Mouse (Mus musculus) embryonic facial prominence, embryonic 11.5 days (tissue): ENCODE results near the gene Sos2. TPM values are rescaled to one million over a fixed set of nuclear protein-coding genes. Genes with fewer than 3 reads are reported as not detected.
A peak's percentile ranks its signal among the peaks of the same experiment; 100 is the strongest.

Experiments used
- ATAC-seq: fragments of 200-750 bp; cut with Nextera tagmentation; replicated peaks from 2 replicates; pipeline ENCODE4 v1.8.0; 2017; ENCODE audit warnings: low read depth; ENCODE audit not compliant: insufficient number of reproducible peaks, low FRiP score, low TSS enrichment
- DNase-seq: peaks from one replicate; pipeline ENCODE4 v3.0.0-alpha.2; 2015; ENCODE audit warnings: low spot score
- H3K27ac ChIP-seq: fragments of 300-500 bp; sonication (generic); replicated peaks from 2 replicates; pipeline ENCODE4 v1.5.1; 2014; ENCODE audit warnings: mild to moderate bottlenecking, low read depth, low read length, control low read depth
- H3K27me3 ChIP-seq: fragments of 300-500 bp; sonication (generic); 2 replicates; pipeline ENCODE4 v1.6.1; 2014; ENCODE audit warnings: mild to moderate bottlenecking, low read length, moderate library complexity, mixed read lengths; ENCODE audit not compliant: control insufficient read depth, insufficient read depth
- H3K36me3 ChIP-seq: fragments of 300-500 bp; sonication (generic); replicated peaks from 2 replicates; pipeline ENCODE4 v1.6.1; 2014; ENCODE audit warnings: low read depth, mild to moderate bottlenecking, low read length, moderate library complexity, mixed read lengths; ENCODE audit not compliant: control insufficient read depth, insufficient read depth
- H3K4me1 ChIP-seq: fragments of 300-500 bp; sonication (generic); 2 replicates; pipeline ENCODE4 v1.6.1; 2014; ENCODE audit warnings: low read length, mixed read lengths; ENCODE audit not compliant: control insufficient read depth, insufficient read depth
- H3K4me2 ChIP-seq: fragments of 300-500 bp; sonication (generic); 2 replicates; pipeline ENCODE4 v1.6.1; 2014; ENCODE audit warnings: low read depth, mild to moderate bottlenecking, control low read depth, low read length, moderate library complexity
- H3K4me3 ChIP-seq: fragments of 300-500 bp; sonication (generic); 2 replicates; pipeline ENCODE4 v1.5.1; 2014; ENCODE audit warnings: low read depth, low read length, control low read depth
- H3K9ac ChIP-seq: fragments of 300-500 bp; sonication (generic); replicated peaks from 2 replicates; pipeline ENCODE4 v1.6.1; 2014; ENCODE audit warnings: mild to moderate bottlenecking, control low read depth, low read length
- H3K9me3 ChIP-seq: fragments of 300-500 bp; sonication (generic); replicated peaks from 2 replicates; pipeline ENCODE4 v1.6.1; 2016; ENCODE audit warnings: mild to moderate bottlenecking, low read length, inconsistent platforms, mixed read lengths; ENCODE audit not compliant: control insufficient read depth
- WGBS: fragments of 180-500 bp; shearing (Covaris S2); extraction: QIAGEN DNeasy Blood & Tissue Kit; methylation state at CpG from one replicate; pipeline ENCODE4 v1.1.7; 2014; 5-methylcytosine and 5-hydroxymethylcytosine counted together
- polyA plus RNA-seq: library from polyadenylated mRNA; unstranded; fragments of >200 nt; fragmentation: Nextera tagmentation; extraction: Ambion mirVana; gene quantifications from 2 replicates; pipeline ENCODE4 v1.2.1, GENCODE M21; 2014

Sos2 gene
- polyA plus RNA-seq, 1 experiment from 2014 or later = 13.1 TPM

GRCm38 (mm10) chr12:69544994-69545393 lies 136.7 kb downstream of the Sos2 start:
- no peaks in the 10 kb centered on the region for H3K36me3 ChIP-seq
- no peaks in the 10 kb centered on the region for H3K4me1 ChIP-seq
- ATAC-seq (no peak), DNase-seq (no peak)
- 84% methylated on average over 6 of the region's 6 CpGs for WGBS
- H3K4me3 ChIP-seq = no peak overlapping the region
- no peaks in the 10 kb centered on the region for H3K27me3 ChIP-seq
- no peaks in the 10 kb centered on the region for H3K9me3 ChIP-seq
- no peak overlapping the region for H3K9ac ChIP-seq
- H3K27ac ChIP-seq = no peak overlapping the region
- no peak overlapping the region for H3K4me2 ChIP-seq

- Histone ChIP-seq H3K4me3 (no peak overlapping the region), H3K4me1 (no peaks in the 10 kb centered on the region), H3K9me3 (no peaks in the 10 kb centered on the region), H3K27ac (no peak overlapping the region), H3K4me2 (no peak overlapping the region), H3K9ac (no peak overlapping the region), H3K27me3 (no peaks in the 10 kb centered on the region), H3K36me3 (no peaks in the 10 kb centered on the region)
- DNase-seq (no peak), ATAC-seq (no peak)
- WGBS = 54% methylated on average over 2 of the region's 2 CpGs
These were observed 137.1 kb downstream of the Sos2 start for GRCm38 (mm10) chr12:69544562-69544961.

- ATAC-seq (no peak), DNase-seq (no peak)
- H3K4me1 ChIP-seq = no peaks in the 10 kb centered on the region
- H3K27ac ChIP-seq = no peak overlapping the region
- no peak overlapping the region for H3K4me2 ChIP-seq
- WGBS = 94% methylated on average over 8 of the region's 8 CpGs
- no peaks in the 10 kb centered on the region for H3K9me3 ChIP-seq
- H3K36me3 ChIP-seq = no peaks in the 10 kb centered on the region
- no peak overlapping the region for H3K9ac ChIP-seq
- no peak overlapping the region for H3K4me3 ChIP-seq
- no peaks in the 10 kb centered on the region for H3K27me3 ChIP-seq
These were observed 139.3 kb downstream of the Sos2 start for GRCm38 (mm10) chr12:69542376-69542775.

GRCm38 (mm10) chr12:69541663-69542062 lies 140.0 kb downstream of the Sos2 start:
- Histone ChIP-seq H3K27me3 (no peaks in the 10 kb centered on the region), H3K9me3 (no peaks in the 10 kb centered on the region), H3K4me3 (no peak overlapping the region), H3K36me3 (no peaks in the 10 kb centered on the region), H3K9ac (no peak overlapping the region), H3K27ac (no peak overlapping the region), H3K4me2 (no peak overlapping the region), H3K4me1 (no peaks in the 10 kb centered on the region)
- DNase-seq = no peak
- ATAC-seq = no peak
- 71% methylated on average over 8 of the region's 8 CpGs for WGBS

- no peaks in the 10 kb centered on the region for H3K4me1 ChIP-seq
- H3K9ac ChIP-seq = no peak overlapping the region
- no peak overlapping the region for H3K27ac ChIP-seq
- ATAC-seq (no peak), DNase-seq (no peak)
- H3K4me3 ChIP-seq = no peak overlapping the region
- no peaks in the 10 kb centered on the region for H3K27me3 ChIP-seq
- 79% methylated on average over 7 of the region's 7 CpGs for WGBS
- no peak overlapping the region for H3K4me2 ChIP-seq
- no peaks in the 10 kb centered on the region for H3K36me3 ChIP-seq
- H3K9me3 ChIP-seq = no peaks in the 10 kb centered on the region
These were observed 142.3 kb downstream of the Sos2 start for GRCm38 (mm10) chr12:69539353-69539752.

GRCm38 (mm10) chr12:69538362-69538950 lies 143.2 kb downstream of the Sos2 start:
- no peak overlapping the region for H3K9ac ChIP-seq
- WGBS = 65% methylated on average over 4 of the region's 4 CpGs

GRCm38 (mm10) chr12:69537675-69538361 lies 143.8 kb downstream of the Sos2 start:
- no peak overlapping the region for H3K4me3 ChIP-seq
- no peaks in the 10 kb centered on the region for H3K36me3 ChIP-seq
- no peak for ATAC-seq
- H3K4me2 ChIP-seq = peak overlapping the region; percentile 19
- H3K4me1 ChIP-seq = no peaks in the 10 kb centered on the region
- H3K9me3 ChIP-seq = no peaks in the 10 kb centered on the region
- peak; percentile 56 for DNase-seq
- peak overlapping the region; percentile 8 for H3K27ac ChIP-seq
- peak overlapping the region; percentile 29 for H3K9ac ChIP-seq
- 42% methylated on average over 19 of the region's 19 CpGs for WGBS
- no peaks in the 10 kb centered on the region for H3K27me3 ChIP-seq

More at GRCm38 (mm10) chr12:69538362-69538950, 143.2 kb downstream of the Sos2 start:
- ATAC-seq (no peak), DNase-seq (no peak)
- Histone ChIP-seq H3K4me3 (no peak overlapping the region), H3K9me3 (no peaks in the 10 kb centered on the region), H3K27me3 (no peaks in the 10 kb centered on the region), H3K36me3 (no peaks in the 10 kb centered on the region), H3K4me1 (no peaks in the 10 kb centered on the region), H3K27ac (peak overlapping the region; percentile 8), H3K4me2 (no peak overlapping the region)

GRCm38 (mm10) chr12:69537243-69537674 lies 144.4 kb downstream of the Sos2 start:
- peak overlapping the region; percentile 19 for H3K4me2 ChIP-seq
- H3K4me1 ChIP-seq = no peaks in the 10 kb centered on the region
- no peaks in the 10 kb centered on the region for H3K27me3 ChIP-seq
- H3K36me3 ChIP-seq = no peaks in the 10 kb centered on the region
- 0 out of 2 replicates have a peak, but pooled peaks have one; percentile 41 for ATAC-seq
- H3K9ac ChIP-seq = peak overlapping the region; percentile 29
- 0 out of 2 replicates have a peak overlapping the region, but pooled peaks have one; percentile 8 for H3K27ac ChIP-seq
- no peak overlapping the region for H3K4me3 ChIP-seq
- no peaks in the 10 kb centered on the region for H3K9me3 ChIP-seq
- 32% methylated on average over 10 of the region's 10 CpGs for WGBS
- peak; percentile 69 for DNase-seq
